Mouse (Mus musculus) MEL (cell line): ENCODE measurements at regions not wholly inside any gene's neighbourhood (a gene's known extent, or its start where the extent isn't known, plus 50 kb on each side); places are given as distances from the start of the nearest gene placed in this dataset.

Experiments
- DNase-seq: peaks from one replicate; pipeline ENCODE4 v3.0.0; 2011; ENCODE audit warnings: low read depth, low spot score
- H3K27ac ChIP-seq: 2 replicates; pipeline ENCODE4 v1.5.1; 2012; ENCODE audit warnings: low read depth, mild to moderate bottlenecking, control low read depth, low read length, moderate library complexity; ENCODE audit not compliant: control insufficient read depth
- H3K27me3 ChIP-seq, 2 experiments: fragments of 150-350 bp in 1 of 2; sonication (generic) in 1 of 2; 2 replicates each; pipeline ENCODE4 v1.6.1; 2012; ENCODE audit warnings: low read length in 2 of 2, mild to moderate bottlenecking in 2 of 2, improper control_type of control experiment in 1 of 2, moderate library complexity in 1 of 2; ENCODE audit not compliant: insufficient read depth in 2 of 2, control insufficient read depth in 1 of 2
- H3K36me3 ChIP-seq, 2 experiments: 2 replicates each; pipeline ENCODE4 v1.6.1; 2012 to 2014; ENCODE audit warnings: low read length in 2 of 2, improper control_type of control experiment in 1 of 2, inconsistent platforms in 1 of 2, mild to moderate bottlenecking in 1 of 2; ENCODE audit not compliant: insufficient read depth in 2 of 2, control insufficient read depth in 1 of 2
- H3K4me1 ChIP-seq, 2 experiments: fragments of 150-350 bp in 1 of 2; sonication (generic) in 1 of 2; 2 replicates each; pipeline ENCODE4 v1.6.1; 2012; ENCODE audit warnings: low read length in 2 of 2, improper control_type of control experiment in 1 of 2, mild to moderate bottlenecking in 1 of 2; ENCODE audit not compliant: insufficient read depth in 2 of 2, control insufficient read depth in 1 of 2
- H3K4me3 ChIP-seq, 2 experiments: fragments of 150-350 bp in 1 of 2; sonication (generic) in 1 of 2; 2 replicates each; pipeline ENCODE4 v1.5.1; 2012; ENCODE audit warnings: low read depth in 2 of 2, low read length in 2 of 2, mild to moderate bottlenecking in 2 of 2, moderate library complexity in 2 of 2, control low read depth in 1 of 2, improper control_type of control experiment in 1 of 2; ENCODE audit not compliant: control insufficient read depth in 1 of 2, insufficient read depth in 1 of 2
- H3K79me2 ChIP-seq: 2 replicates; pipeline ENCODE4 v1.6.1; 2012; ENCODE audit warnings: mild to moderate bottlenecking, low read length, moderate library complexity; ENCODE audit not compliant: control insufficient read depth, poor library complexity, insufficient read depth
- H3K9ac ChIP-seq: 2 replicates; pipeline ENCODE4 v1.6.1; 2012; ENCODE audit warnings: low read depth, mild to moderate bottlenecking, control low read depth, low read length, moderate library complexity; ENCODE audit not compliant: control insufficient read depth, poor library complexity, severe bottlenecking
- H3K9me3 ChIP-seq: fragments of 150-350 bp; sonication (generic); replicated peaks from 2 replicates; pipeline ENCODE4 v1.6.1; 2012; ENCODE audit warnings: mild to moderate bottlenecking, low read length, improper control_type of control experiment, moderate library complexity; ENCODE audit not compliant: insufficient read depth
- BHLHE40 ChIP-seq: IDR thresholded peaks from 2 replicates; pipeline ENCODE4 v1.6.1; 2012; ENCODE audit warnings: low read depth, mild to moderate bottlenecking, inconsistent platforms, low read length, improper control_type of control experiment, borderline replicate concordance
- ELF1 ChIP-seq: IDR thresholded peaks from 2 replicates; pipeline ENCODE4 v1.6.1; 2014; ENCODE audit warnings: low read depth, mild to moderate bottlenecking, inconsistent platforms, low read length, improper control_type of control experiment, moderate library complexity
- EP300 ChIP-seq, 2 experiments: IDR thresholded peaks; 2 replicates each; pipeline ENCODE4 v1.6.1; 2011; ENCODE audit warnings: improper control_type of control experiment in 2 of 2, low read length in 2 of 2, low read depth in 1 of 2, mild to moderate bottlenecking in 1 of 2
- ETS1 ChIP-seq: IDR thresholded peaks from 2 replicates; pipeline ENCODE4 v1.6.1; 2012; ENCODE audit warnings: low read depth, mild to moderate bottlenecking, inconsistent platforms, low read length, improper control_type of control experiment, moderate library complexity
- GATA1 ChIP-seq: IDR thresholded peaks from 2 replicates; pipeline ENCODE4 v1.6.1; 2011; ENCODE audit warnings: low read depth, low read length, improper control_type of control experiment
- HCFC1 ChIP-seq: IDR thresholded peaks from 2 replicates; pipeline ENCODE4 v1.6.1; 2012; ENCODE audit warnings: low read depth, mild to moderate bottlenecking, inconsistent platforms, low read length, improper control_type of control experiment, moderate library complexity
- JUND ChIP-seq: IDR thresholded peaks from 2 replicates; pipeline ENCODE4 v1.6.1; 2011; ENCODE audit warnings: low read depth, mild to moderate bottlenecking, improper control_type of control experiment, low read length
- MEF2A ChIP-seq: IDR thresholded peaks from 2 replicates; pipeline ENCODE4 v1.6.1; 2014; ENCODE audit warnings: low read depth, mild to moderate bottlenecking, inconsistent platforms, low read length, improper control_type of control experiment; ENCODE audit not compliant: poor library complexity, insufficient replicate concordance, severe bottlenecking; ENCODE audit errors: extremely low read depth
- MXI1 ChIP-seq: IDR thresholded peaks from 2 replicates; pipeline ENCODE4 v1.6.1; 2011; ENCODE audit warnings: mild to moderate bottlenecking, low read depth, low read length, improper control_type of control experiment
- MYB ChIP-seq: IDR thresholded peaks from 2 replicates; pipeline ENCODE4 v1.6.1; 2011; ENCODE audit warnings: mild to moderate bottlenecking, low read depth, low read length, improper control_type of control experiment
- MYC ChIP-seq: IDR thresholded peaks from 2 replicates; pipeline ENCODE4 v1.6.1; 2011; ENCODE audit warnings: low read depth, mild to moderate bottlenecking, low read length, improper control_type of control experiment, moderate library complexity
- NELFE ChIP-seq: IDR thresholded peaks from 2 replicates; pipeline ENCODE4 v1.6.1; 2011; ENCODE audit warnings: low read depth, low read length, improper control_type of control experiment
- RCOR1 ChIP-seq: IDR thresholded peaks from 2 replicates; pipeline ENCODE4 v1.6.1; 2012; ENCODE audit warnings: low read depth, mild to moderate bottlenecking, inconsistent platforms, low read length, improper control_type of control experiment
- SIN3A ChIP-seq: IDR thresholded peaks from 2 replicates; pipeline ENCODE4 v1.6.1; 2012; ENCODE audit warnings: low read length, improper control_type of control experiment, inconsistent platforms
- SMC3 ChIP-seq: IDR thresholded peaks from 2 replicates; pipeline ENCODE4 v1.6.1; 2011; ENCODE audit warnings: low read depth, low read length, improper control_type of control experiment
- TCF12 ChIP-seq: IDR thresholded peaks from 2 replicates; pipeline ENCODE4 v1.6.1; 2014; ENCODE audit warnings: low read depth, mild to moderate bottlenecking, inconsistent platforms, low read length, improper control_type of control experiment, moderate library complexity
- USF2 ChIP-seq, 2 experiments: IDR thresholded peaks; 2 replicates each; pipeline ENCODE4 v1.6.1; 2011 to 2012; ENCODE audit warnings: improper control_type of control experiment in 2 of 2, low read length in 2 of 2, borderline replicate concordance in 1 of 2, inconsistent platforms in 1 of 2, low read depth in 1 of 2, mild to moderate bottlenecking in 1 of 2; ENCODE audit not compliant: insufficient read depth in 1 of 2
- ZKSCAN1 ChIP-seq: IDR thresholded peaks from 2 replicates; pipeline ENCODE4 v1.6.1; 2012; ENCODE audit warnings: low read depth, mild to moderate bottlenecking, inconsistent platforms, low read length, improper control_type of control experiment, moderate library complexity
- ZNF384 ChIP-seq: IDR thresholded peaks from 2 replicates; pipeline ENCODE4 v1.6.1; 2012; ENCODE audit warnings: low read depth, mild to moderate bottlenecking, inconsistent platforms, low read length, improper control_type of control experiment

DNA sequence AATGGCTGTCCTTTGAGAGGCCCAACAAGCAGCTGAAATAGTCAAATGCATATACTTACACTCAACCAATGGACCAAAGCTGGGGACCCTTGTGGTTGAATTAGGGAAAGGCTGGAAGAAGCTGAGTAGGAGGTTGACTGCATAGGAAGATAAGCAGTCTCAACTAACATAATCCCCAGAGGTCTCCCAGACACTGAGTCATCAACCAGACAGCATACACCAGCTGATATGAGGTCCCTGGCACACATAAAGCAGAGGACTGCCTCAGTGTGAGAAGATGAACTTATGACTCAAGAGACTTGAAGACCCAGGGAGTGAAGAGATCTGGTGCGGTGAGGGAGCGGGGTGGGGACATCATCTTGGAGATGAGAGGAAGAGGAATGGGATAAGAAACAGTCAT lies 863.8 kb downstream of the Nap1l3 start (continued):
- 0 out of 2 replicates have a peak, but pooled peaks have one; percentile 12 for TF ChIP-seq SMC3
- TF ChIP-seq, all 39 proteins: peak for 12

DNA sequence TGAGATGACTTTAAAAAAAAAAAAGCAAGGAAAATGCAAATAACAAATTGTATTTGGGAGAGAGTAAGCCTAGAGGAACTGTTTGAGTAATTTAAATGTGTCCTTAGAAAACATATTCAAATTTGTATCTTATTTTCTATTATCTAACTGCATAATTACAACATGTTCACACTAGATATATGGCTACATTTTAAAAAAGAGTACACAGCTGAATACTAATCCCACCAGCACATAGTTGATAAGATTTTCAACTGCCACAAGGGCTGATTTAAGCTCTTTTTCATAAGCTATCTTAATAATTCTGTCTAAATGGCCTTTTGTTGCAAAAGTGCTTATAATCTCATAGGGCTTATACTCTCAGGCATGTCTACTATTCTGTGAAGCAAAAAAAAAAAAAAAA lies 877.4 kb downstream of the Nap1l3 start:
- TF ChIP-seq MYB (peak; percentile 43; the same call in 1 of the 2 replicates), ETS1 (peak; percentile 64), ZNF384 (peak; percentile 68), TCF12 (peak; percentile 75), EP300 (IDR thresholded peaks at IDR 0.05; ENCODE audit: low read depth in 1 of 2, low read length in 2 of 2) (peak; percentile 79 to 85), ZKSCAN1 (no peak), RCOR1 (peak; percentile 29; the same call in 1 of the 2 replicates), GATA1 (no peak; the same call in 1 of the 2 replicates), USF2 (IDR thresholded peaks at IDR 0.05; ENCODE audit: borderline replicate concordance in 1 of 2, insufficient read depth in 1 of 2, low read depth in 1 of 2, low read length in 2 of 2) (no peak), NELFE (no peak)
- TF ChIP-seq, all 39 proteins: peak for 6
- Histone ChIP-seq H3K27me3 (no peaks in the 10 kb centered on the region), H3K79me2 (no peaks in the 10 kb centered on the region), H3K4me3 (no peak overlapping the region), H3K36me3 (no peaks in the 10 kb centered on the region), H3K9me3 (no peaks in the 10 kb centered on the region), H3K4me1 (peaks cover 0 to 6% of the 10 kb centered on the region in 2 experiments; a peak in 1 of 4 replicates), H3K27ac (no peak overlapping the region), H3K9ac (no peak overlapping the region)
- DNase-seq, result no peak

DNA sequence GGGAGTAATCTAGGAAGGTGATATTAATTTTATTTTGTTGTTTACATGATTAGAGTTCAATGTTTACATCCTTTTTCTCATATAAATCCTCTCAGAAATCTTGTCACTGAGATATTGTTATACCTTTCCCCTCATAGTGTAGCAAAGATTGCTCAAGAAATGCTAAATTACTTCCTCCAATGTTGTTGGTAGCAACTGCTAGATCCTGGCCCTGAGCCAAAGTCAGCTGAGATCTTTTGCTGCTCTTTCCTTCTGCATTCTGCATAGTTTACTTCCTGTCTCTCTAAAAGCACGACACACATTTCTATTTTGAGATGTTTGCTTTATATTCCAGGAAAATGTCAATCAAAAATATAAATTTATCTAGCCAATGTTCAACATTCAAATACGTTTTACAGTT lies 899.5 kb downstream of the Nap1l3 start:
- Histone ChIP-seq H3K9ac (peak overlapping the region; percentile 14; the same call in 1 of the 2 replicates), H3K4me3 (peak overlapping the region in 1 of 2 experiments; percentile 57; a peak in 2 of 4 replicates), H3K9me3 (no peaks in the 10 kb centered on the region), H3K79me2 (no peaks in the 10 kb centered on the region), H3K36me3 (no peaks in the 10 kb centered on the region), H3K27me3 (no peaks in the 10 kb centered on the region), H3K4me1 (no peaks in the 10 kb centered on the region), H3K27ac (no peak overlapping the region)
- TF ChIP-seq SIN3A (peak; percentile 50), HCFC1 (peak; percentile 22; the same call in 1 of the 2 replicates), ELF1 (peak; percentile 34; the same call in 1 of the 2 replicates), ETS1 (peak; percentile 90), JUND (no peak), BHLHE40 (peak; percentile 82), MEF2A (peak; percentile 51; the same call in 1 of the 2 replicates), EP300 (IDR thresholded peaks at IDR 0.05; ENCODE audit: low read depth in 1 of 2, low read length in 2 of 2) (peak in 1 of 2 experiments; percentile 33; a peak in 2 of 4 replicates), MYC (peak; percentile 51; the same call in 1 of the 2 replicates), NELFE (no peak), MXI1 (0 out of 2 replicates have a peak, but pooled peaks have one; percentile 20), RCOR1 (peak; percentile 69), SMC3 (no peak; the same call in 1 of the 2 replicates)
- DNase-seq, result peak; percentile 94
